Mouse (Mus musculus): Measurements from ENCODE around the gene Tbc1d22b.

GRCm38 (mm10) chr17:29544064-29544463 lies 5.5 kb upstream of the Tbc1d22b start:
- TF ChIP-seq CTCF (IDR thresholded peaks at IDR 0.05; ENCODE audit: borderline replicate concordance, control insufficient read depth, extremely low read depth, insufficient read depth, low read length, poor library complexity) (no peak), POLR2A (IDR thresholded peaks at IDR 0.05; ENCODE audit: control insufficient read depth, extremely low read depth, insufficient read depth, low read length, poor library complexity) (no peak)

All from thymus, adult 2 months (tissue).